Mouse (Mus musculus): ENCODE data around the gene Gpr18.

Gpr18 gene

GRCm38 (mm10) chr14:121922016-121922415 is 6.4 kb upstream of the Gpr18 start:
- DNase-seq (ENCODE audit: low read depth), result no peak

GRCm38 (mm10) chr14:121920511-121921124 is 5.0 kb upstream of the Gpr18 start:
- DNase-seq (ENCODE audit: low read depth), result no peak

- DNase-seq (ENCODE audit: low read depth), result no peak
These were observed 4.2 kb upstream of the Gpr18 start for GRCm38 (mm10) chr14:121919752-121920151.

- no peak for DNase-seq (ENCODE audit: low read depth)
These were observed 2.7 kb upstream of the Gpr18 start for GRCm38 (mm10) chr14:121918266-121918665.

GRCm38 (mm10) chr14:121916311-121917094 is 922 bp upstream of the Gpr18 start:
- no peak for DNase-seq (ENCODE audit: low read depth)

- DNase-seq (ENCODE audit: low read depth), result no peak
These were observed 438 bp downstream of the Gpr18 start for GRCm38 (mm10) chr14:121915143-121915542.

GRCm38 (mm10) chr14:121912501-121912900 is 3.1 kb downstream of the Gpr18 start:
- no peak for DNase-seq (ENCODE audit: low read depth)

GRCm38 (mm10) chr14:121909868-121910267 is 5.7 kb downstream of the Gpr18 start:
- DNase-seq (ENCODE audit: low read depth), result no peak

- no peak for DNase-seq (ENCODE audit: low read depth)
These were observed 8.4 kb downstream of the Gpr18 start for GRCm38 (mm10) chr14:121906992-121907681.

- peak; percentile 35 for DNase-seq (ENCODE audit: low read depth)
These were observed 9.1 kb downstream of the Gpr18 start for GRCm38 (mm10) chr14:121906341-121906991.

GRCm38 (mm10) chr14:121904754-121905153 is 10.8 kb downstream of the Gpr18 start:
- no peak for DNase-seq (ENCODE audit: low read depth)

GRCm38 (mm10) chr14:121903381-121903876 is 12.2 kb downstream of the Gpr18 start:
- no peak for DNase-seq (ENCODE audit: low read depth)

GRCm38 (mm10) chr14:121901511-121901910 is 14.1 kb downstream of the Gpr18 start:
- DNase-seq (ENCODE audit: low read depth), result no peak

- no peak for DNase-seq (ENCODE audit: low read depth)
These were observed 16.5 kb downstream of the Gpr18 start for GRCm38 (mm10) chr14:121899071-121899470.

GRCm38 (mm10) chr14:121898509-121898908 is 17.1 kb downstream of the Gpr18 start:
- DNase-seq (ENCODE audit: low read depth), result no peak

GRCm38 (mm10) chr14:121897773-121898172 is 17.8 kb downstream of the Gpr18 start:
- DNase-seq (ENCODE audit: low read depth), result no peak

GRCm38 (mm10) chr14:121896126-121897090 is 19.2 kb downstream of the Gpr18 start:
- DNase-seq (ENCODE audit: low read depth), result no peak

GRCm38 (mm10) chr14:121895316-121895715 is 20.3 kb downstream of the Gpr18 start:
- no peak for DNase-seq (ENCODE audit: low read depth)

GRCm38 (mm10) chr14:121894511-121895135 is 21.0 kb downstream of the Gpr18 start:
- no peak for DNase-seq (ENCODE audit: low read depth)

- DNase-seq (ENCODE audit: low read depth), result no peak
These were observed 21.8 kb downstream of the Gpr18 start for GRCm38 (mm10) chr14:121893747-121894146.
